Mouse (Mus musculus): ENCODE results near the gene Ppp1r21.

DNA sequence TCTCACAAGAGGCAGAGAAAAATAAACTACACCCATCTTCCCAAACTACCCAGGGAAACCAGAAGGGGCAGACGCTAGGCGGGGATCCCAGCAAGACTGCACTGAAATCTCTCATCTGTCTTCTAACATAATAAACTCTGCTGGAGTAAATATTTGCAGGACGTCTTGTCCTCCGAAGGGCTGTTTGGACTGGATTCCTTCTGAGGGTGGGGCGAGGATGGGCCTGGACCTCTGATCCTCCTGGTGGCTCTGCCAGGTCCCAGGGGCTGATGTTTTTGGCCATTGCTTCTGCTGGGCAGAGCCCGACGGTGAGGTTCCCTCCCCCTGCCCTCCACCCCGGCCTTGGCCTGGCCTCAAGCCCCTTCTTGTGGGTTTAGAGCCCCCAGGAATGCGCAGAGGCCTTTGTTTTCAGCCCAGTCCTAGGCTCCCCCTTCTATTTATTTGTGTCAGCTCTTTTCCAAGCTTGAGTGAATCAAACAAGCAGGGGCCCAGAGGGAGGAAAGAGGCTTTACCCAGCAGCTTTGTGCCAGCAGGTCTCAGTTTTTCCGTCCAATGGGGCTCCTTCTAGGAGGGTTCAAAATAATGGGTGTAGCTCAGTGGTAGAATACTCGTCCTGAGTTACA is 100.1 kb downstream of the Ppp1r21 start:
- TF ChIP-seq CHD2 (IDR thresholded peaks at IDR 0.05; ENCODE audit: low read length) (no peak), ZNF384 (IDR thresholded peaks at IDR 0.05; ENCODE audit: low read depth, low read length) (no peak), POLR2A (IDR thresholded peaks at IDR 0.05; ENCODE audit: low read depth, low read length) (no peak), ELF1 (IDR thresholded peaks at IDR 0.05; ENCODE audit: low read depth, low read length) (no peak), EP300 (IDR thresholded peaks at IDR 0.05; ENCODE audit: low read length) (no peak), CTCF (conservative IDR thresholded peaks at IDR 0.05 in 1 of 2, IDR thresholded peaks at IDR 0.05 in 1 of 2; ENCODE audit: low read depth in 2 of 2, low read length in 2 of 2) (no peak)

All from CH12.LX (cell line).